Mouse (Mus musculus): ENCODE results near the gene Prr5. TPM values are rescaled to one million over a fixed set of nuclear protein-coding genes. Genes with fewer than 3 reads are reported as not detected.

The Prr5 gene
- polyA plus RNA-seq, 1 experiment from 2014 or later, result 10.9 TPM

DNA sequence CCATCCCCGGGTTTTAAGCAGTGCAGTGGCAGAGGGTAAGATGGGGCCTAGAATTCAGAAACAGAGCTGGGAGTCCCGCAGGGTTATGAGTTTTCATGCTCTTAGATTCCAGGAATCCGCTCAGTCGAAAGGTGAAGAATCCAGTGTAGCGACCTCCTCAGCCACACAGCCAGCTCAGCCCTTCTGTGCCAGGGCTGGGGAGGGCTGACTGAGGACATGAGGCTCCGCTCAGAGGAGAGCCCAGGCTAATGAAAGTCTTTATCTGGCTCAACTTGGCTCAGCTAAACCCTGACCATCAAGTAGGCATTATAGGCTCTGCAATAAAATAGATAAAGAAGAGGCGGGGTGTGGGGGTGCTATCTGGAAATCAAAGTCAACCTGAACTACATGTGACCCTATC is 16.3 kb upstream of the Prr5 start:
- no peak overlapping the region for H3K4me2 ChIP-seq
- no peak overlapping the region for H3K4me3 ChIP-seq (ENCODE audit: low read depth, low read length)
- no peaks in the 10 kb centered on the region for H3K27me3 ChIP-seq (ENCODE audit: control insufficient read depth, insufficient read depth, low read length)
- no peak for ATAC-seq (ENCODE audit: low FRiP score)
- H3K4me1 ChIP-seq (ENCODE audit: control insufficient read depth, insufficient read depth, low read length), result peaks cover 16% of the 10 kb centered on the region
- H3K27ac ChIP-seq (ENCODE audit: low read depth, low read length), result no peak overlapping the region
- no peak overlapping the region for H3K9ac ChIP-seq (ENCODE audit: low read length)
- H3K36me3 ChIP-seq (ENCODE audit: control insufficient read depth, insufficient read depth, low read length), result no peaks in the 10 kb centered on the region
- peak; percentile 81 for DNase-seq (ENCODE audit: low spot score, missing footprints)
- 94% methylated on average over 7 of the region's 7 CpGs for WGBS
- no peaks in the 10 kb centered on the region for H3K9me3 ChIP-seq (ENCODE audit: control insufficient read depth, low read length)

DNA sequence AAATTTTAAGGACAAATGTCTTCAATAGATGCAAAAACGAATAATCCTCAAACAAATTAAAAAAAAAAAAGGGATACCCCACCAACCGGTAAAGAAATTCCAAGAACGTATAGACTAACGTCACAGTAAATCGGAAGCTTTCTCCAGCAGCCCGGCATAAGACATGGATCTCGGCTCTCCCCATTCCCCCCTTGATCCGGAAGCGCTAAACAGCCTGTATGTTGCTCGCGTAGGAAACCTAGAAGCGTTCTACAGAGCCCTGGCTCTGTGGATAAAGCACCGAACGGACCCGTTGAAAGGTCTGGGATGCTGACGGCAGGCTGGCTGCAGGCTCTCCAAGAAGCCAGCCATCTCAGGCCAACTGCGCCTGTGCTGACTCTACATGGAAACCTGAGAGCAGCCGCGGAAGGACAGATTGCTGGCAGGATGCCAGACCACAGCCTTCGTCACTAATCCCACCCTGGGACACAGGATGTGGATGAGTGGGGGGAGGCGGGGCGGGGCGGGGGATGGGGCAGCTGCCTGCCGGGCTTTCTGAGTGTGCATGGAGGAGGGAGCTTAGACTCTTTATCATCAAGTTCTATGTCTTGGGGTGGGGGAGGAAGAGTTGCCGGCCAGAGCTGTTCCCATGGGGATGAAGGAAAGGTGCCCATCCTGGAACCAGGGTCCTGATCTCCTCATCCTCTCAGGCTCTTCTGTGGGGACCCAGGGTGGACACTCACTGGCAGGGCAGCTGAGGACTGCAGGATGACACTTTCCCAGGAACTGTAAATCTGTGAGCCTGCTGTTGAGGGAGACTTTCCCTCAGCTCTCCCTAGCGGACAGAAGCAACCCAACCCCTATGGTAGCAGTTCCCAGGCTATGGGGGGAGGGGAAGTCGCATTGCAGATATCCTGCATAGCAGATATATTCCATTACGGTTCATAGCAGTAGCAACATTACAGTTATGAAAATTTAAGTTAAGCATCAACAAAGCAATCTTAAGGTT is 15.1 kb upstream of the Prr5 start:
- Histone ChIP-seq H3K4me2 (peak overlapping the region; percentile 42), H3K27me3 (ENCODE audit: control insufficient read depth, insufficient read depth, low read length) (no peaks in the 10 kb centered on the region), H3K4me3 (ENCODE audit: low read depth, low read length) (peak overlapping the region; percentile 26), H3K9me3 (ENCODE audit: control insufficient read depth, low read length) (no peaks in the 10 kb centered on the region), H3K4me1 (ENCODE audit: control insufficient read depth, insufficient read depth, low read length) (peaks cover 16% of the 10 kb centered on the region), H3K27ac (ENCODE audit: low read depth, low read length) (peak overlapping the region; percentile 87), H3K9ac (ENCODE audit: low read length) (peak overlapping the region; percentile 55), H3K36me3 (ENCODE audit: control insufficient read depth, insufficient read depth, low read length) (no peaks in the 10 kb centered on the region)
- DNase-seq (ENCODE audit: low spot score, missing footprints) (peak; percentile 99), ATAC-seq (ENCODE audit: low FRiP score) (peak; percentile 90)
- 5% methylated on average over 28 of the region's 28 CpGs for WGBS

DNA sequence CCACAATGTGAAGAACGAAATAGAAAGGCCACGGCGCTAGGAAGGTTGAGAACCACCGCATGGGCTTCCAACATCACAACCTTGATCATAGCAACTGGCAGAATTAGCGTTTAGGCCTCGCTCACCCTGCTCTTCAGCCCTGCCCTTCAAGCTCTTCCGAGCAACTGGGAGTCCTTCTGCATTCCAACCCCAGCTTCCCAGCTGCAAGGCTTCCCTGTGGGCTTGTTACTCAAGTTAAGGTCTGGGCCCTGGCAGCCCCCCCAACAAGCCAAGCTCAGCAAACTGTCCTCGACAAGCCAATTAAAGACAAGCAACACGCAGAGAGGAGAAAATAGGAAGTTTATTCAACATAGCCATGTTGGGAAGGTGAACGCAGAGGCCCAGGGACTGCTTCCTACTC is 14.4 kb upstream of the Prr5 start:
- no peaks in the 10 kb centered on the region for H3K36me3 ChIP-seq (ENCODE audit: control insufficient read depth, insufficient read depth, low read length)
- no peak overlapping the region for H3K4me3 ChIP-seq (ENCODE audit: low read depth, low read length)
- WGBS, result 59% methylated on average over 10 of the region's 10 CpGs
- no peak overlapping the region for H3K9ac ChIP-seq (ENCODE audit: low read length)
- no peaks in the 10 kb centered on the region for H3K9me3 ChIP-seq (ENCODE audit: control insufficient read depth, low read length)
- DNase-seq (ENCODE audit: low spot score, missing footprints) (peak; percentile 88), ATAC-seq (ENCODE audit: low FRiP score) (no peak)
- peak overlapping the region; percentile 87 for H3K27ac ChIP-seq (ENCODE audit: low read depth, low read length)
- peaks cover 16% of the 10 kb centered on the region for H3K4me1 ChIP-seq (ENCODE audit: control insufficient read depth, insufficient read depth, low read length)
- H3K4me2 ChIP-seq, result no peak overlapping the region; the same call in 1 of the 2 replicates
- no peaks in the 10 kb centered on the region for H3K27me3 ChIP-seq (ENCODE audit: control insufficient read depth, insufficient read depth, low read length)

DNA sequence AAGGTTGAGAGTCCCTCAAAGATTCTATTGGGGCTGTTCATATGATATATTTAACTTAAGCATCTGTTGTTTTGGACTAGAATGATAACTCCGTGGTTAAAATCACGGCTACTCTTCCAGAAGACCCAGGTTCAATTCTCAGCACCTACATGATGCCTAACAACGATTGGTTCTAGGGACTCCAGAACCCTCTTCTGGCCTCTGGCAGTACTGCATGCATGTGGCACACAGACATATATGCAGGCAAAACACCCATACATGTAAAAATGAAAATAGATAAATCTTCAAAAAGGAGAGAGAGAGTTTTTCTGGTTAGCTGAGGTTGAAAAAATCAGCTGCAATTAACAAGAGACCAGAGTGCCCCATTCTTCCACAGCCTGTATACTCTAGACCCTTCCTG is 12.7 kb upstream of the Prr5 start:
- no peak overlapping the region for H3K4me3 ChIP-seq (ENCODE audit: low read depth, low read length)
- no peak overlapping the region for H3K27ac ChIP-seq (ENCODE audit: low read depth, low read length)
- H3K4me2 ChIP-seq, result no peak overlapping the region
- ATAC-seq (ENCODE audit: low FRiP score) (no peak), DNase-seq (ENCODE audit: low spot score, missing footprints) (peak; percentile 77)
- H3K4me1 ChIP-seq (ENCODE audit: control insufficient read depth, insufficient read depth, low read length), result peaks cover 16% of the 10 kb centered on the region
- WGBS, result 89% methylated on average over 3 of the region's 3 CpGs
- H3K27me3 ChIP-seq (ENCODE audit: control insufficient read depth, insufficient read depth, low read length), result no peaks in the 10 kb centered on the region
- no peaks in the 10 kb centered on the region for H3K36me3 ChIP-seq (ENCODE audit: control insufficient read depth, insufficient read depth, low read length)
- H3K9ac ChIP-seq (ENCODE audit: low read length), result no peak overlapping the region
- no peaks in the 10 kb centered on the region for H3K9me3 ChIP-seq (ENCODE audit: control insufficient read depth, low read length)

DNA sequence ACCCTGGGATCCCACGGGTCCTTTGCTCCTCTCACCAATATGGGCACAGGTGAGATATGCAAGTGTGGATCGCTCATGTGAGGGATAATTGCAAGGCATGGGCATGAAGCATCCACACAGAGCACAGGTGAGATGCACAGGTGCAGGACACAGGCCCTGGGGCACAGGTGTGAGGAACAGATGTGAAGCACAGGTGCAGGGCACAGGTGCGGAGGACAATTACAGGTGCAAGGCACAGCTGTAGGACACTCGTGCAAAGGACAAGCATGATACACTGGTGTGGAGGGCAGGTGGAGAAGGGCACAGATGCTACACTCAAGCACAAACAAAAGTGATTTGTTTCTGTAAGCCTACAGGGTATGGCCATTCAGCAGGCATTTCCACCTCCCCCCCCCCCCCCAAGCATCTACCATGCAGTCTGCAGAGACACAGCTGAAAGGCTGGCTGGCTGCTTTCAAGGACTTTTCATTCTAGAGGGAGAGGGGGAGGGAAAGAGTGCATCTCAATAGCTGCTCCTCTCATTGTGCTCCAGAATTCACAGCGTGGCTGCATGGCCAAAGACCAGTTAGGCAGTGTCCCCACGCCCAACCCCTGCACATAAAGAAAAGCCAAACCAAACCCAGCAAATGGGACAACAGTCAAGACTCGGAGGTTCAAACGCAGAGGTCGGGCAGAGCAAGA is 11.9 kb upstream of the Prr5 start:
- ATAC-seq (ENCODE audit: low FRiP score), result 0 out of 2 replicates have a peak, but pooled peaks have one; percentile 8
- H3K27me3 ChIP-seq (ENCODE audit: control insufficient read depth, insufficient read depth, low read length), result no peaks in the 10 kb centered on the region
- peaks cover 17% of the 10 kb centered on the region for H3K4me1 ChIP-seq (ENCODE audit: control insufficient read depth, insufficient read depth, low read length)
- no peak overlapping the region for H3K4me3 ChIP-seq (ENCODE audit: low read depth, low read length)
- no peaks in the 10 kb centered on the region for H3K9me3 ChIP-seq (ENCODE audit: control insufficient read depth, low read length)
- no peak overlapping the region for H3K9ac ChIP-seq (ENCODE audit: low read length)
- 57% methylated on average over 9 of the region's 9 CpGs for WGBS
- H3K36me3 ChIP-seq (ENCODE audit: control insufficient read depth, insufficient read depth, low read length), result no peaks in the 10 kb centered on the region
- H3K4me2 ChIP-seq, result no peak overlapping the region
- no peak overlapping the region; the same call in 1 of the 2 replicates for H3K27ac ChIP-seq (ENCODE audit: low read depth, low read length)
- DNase-seq (ENCODE audit: low spot score, missing footprints), result peak; percentile 14

DNA sequence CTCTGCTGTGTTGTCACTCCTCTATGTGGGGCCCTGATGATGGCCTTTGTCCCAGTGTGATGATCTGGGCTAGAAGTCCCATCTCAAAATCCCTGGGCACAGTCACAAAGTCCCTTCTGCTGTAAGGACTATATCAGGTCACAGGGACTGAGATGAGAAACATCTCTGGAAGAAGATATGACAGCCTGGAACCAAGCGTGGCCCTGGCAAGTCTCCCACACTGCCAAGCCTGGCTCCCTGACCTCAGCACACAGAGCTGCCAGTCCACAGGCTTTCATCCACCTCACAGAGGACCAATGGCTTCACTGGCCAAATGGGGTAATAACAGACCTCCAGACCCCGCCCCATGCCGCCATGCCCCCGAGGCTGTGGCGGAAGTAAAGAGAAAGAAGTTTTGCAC is 10.8 kb upstream of the Prr5 start:
- Histone ChIP-seq H3K9me3 (ENCODE audit: control insufficient read depth, low read length) (no peaks in the 10 kb centered on the region), H3K4me3 (ENCODE audit: low read depth, low read length) (no peak overlapping the region), H3K27me3 (ENCODE audit: control insufficient read depth, insufficient read depth, low read length) (peaks cover 2% of the 10 kb centered on the region), H3K4me1 (ENCODE audit: control insufficient read depth, insufficient read depth, low read length) (peaks cover 24% of the 10 kb centered on the region), H3K4me2 (no peak overlapping the region), H3K27ac (ENCODE audit: low read depth, low read length) (no peak overlapping the region), H3K36me3 (ENCODE audit: control insufficient read depth, insufficient read depth, low read length) (no peaks in the 10 kb centered on the region), H3K9ac (ENCODE audit: low read length) (no peak overlapping the region)
- no peak for ATAC-seq (ENCODE audit: low FRiP score)
- WGBS, result 94% methylated on average over 5 of the region's 5 CpGs
- no peak for DNase-seq (ENCODE audit: low spot score, missing footprints)

DNA sequence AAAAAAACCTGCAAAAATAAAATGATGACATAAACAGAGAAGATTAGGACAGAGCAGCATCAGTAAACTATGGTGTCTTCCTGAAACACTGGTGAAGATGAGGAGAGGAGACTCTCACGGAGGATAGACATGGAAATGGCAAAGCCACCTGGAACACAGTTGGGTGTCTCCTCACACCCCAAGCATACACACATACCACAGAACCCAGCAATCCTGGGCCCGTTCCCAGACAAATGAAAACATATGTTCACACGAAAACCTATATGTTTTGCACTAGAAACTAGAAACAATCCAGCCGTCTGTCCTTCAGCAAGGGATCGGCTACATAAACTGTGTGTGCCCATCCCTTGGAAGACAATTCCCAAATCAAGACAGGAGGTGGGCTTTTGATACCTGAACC is 9.6 kb upstream of the Prr5 start:
- H3K9me3 ChIP-seq (ENCODE audit: control insufficient read depth, low read length), result no peaks in the 10 kb centered on the region
- H3K36me3 ChIP-seq (ENCODE audit: control insufficient read depth, insufficient read depth, low read length), result no peaks in the 10 kb centered on the region
- no peak for ATAC-seq (ENCODE audit: low FRiP score)
- no peak overlapping the region for H3K9ac ChIP-seq (ENCODE audit: low read length)
- no peak overlapping the region for H3K4me3 ChIP-seq (ENCODE audit: low read depth, low read length)
- H3K27me3 ChIP-seq (ENCODE audit: control insufficient read depth, insufficient read depth, low read length), result peaks cover 14% of the 10 kb centered on the region
- H3K27ac ChIP-seq (ENCODE audit: low read depth, low read length), result no peak overlapping the region
- H3K4me2 ChIP-seq, result no peak overlapping the region
- WGBS, result 73% methylated on average over 5 of the region's 5 CpGs
- peaks cover 20% of the 10 kb centered on the region for H3K4me1 ChIP-seq (ENCODE audit: control insufficient read depth, insufficient read depth, low read length)
- DNase-seq (ENCODE audit: low spot score, missing footprints), result peak; percentile 51

DNA sequence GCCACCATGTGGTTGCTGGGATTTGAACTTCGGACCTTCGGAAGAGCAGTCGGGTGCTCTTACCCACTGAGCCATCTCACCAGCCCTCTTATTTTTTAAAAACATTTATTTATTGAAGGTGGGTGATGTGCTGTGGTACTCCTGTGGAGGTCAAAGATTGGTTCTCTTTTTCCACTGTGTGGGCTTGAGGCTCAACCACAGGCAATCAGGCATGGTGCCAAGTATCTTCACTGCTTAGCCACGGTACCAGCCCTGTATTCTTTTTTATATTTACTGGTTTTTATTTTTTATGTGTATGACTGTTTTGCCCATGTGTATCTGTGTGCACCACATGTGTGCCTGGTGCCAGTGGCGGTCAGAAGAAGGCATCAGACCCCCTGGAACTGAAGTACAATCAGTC is 8.1 kb upstream of the Prr5 start:
- Histone ChIP-seq H3K36me3 (ENCODE audit: control insufficient read depth, insufficient read depth, low read length) (no peaks in the 10 kb centered on the region), H3K27me3 (ENCODE audit: control insufficient read depth, insufficient read depth, low read length) (peaks cover 24% of the 10 kb centered on the region), H3K9me3 (ENCODE audit: control insufficient read depth, low read length) (no peaks in the 10 kb centered on the region), H3K4me3 (ENCODE audit: low read depth, low read length) (no peak overlapping the region), H3K4me1 (ENCODE audit: control insufficient read depth, insufficient read depth, low read length) (peaks cover 12% of the 10 kb centered on the region), H3K4me2 (no peak overlapping the region), H3K27ac (ENCODE audit: low read depth, low read length) (no peak overlapping the region), H3K9ac (ENCODE audit: low read length) (no peak overlapping the region)
- WGBS, result 95% methylated on average over 5 of the region's 5 CpGs
- no peak for DNase-seq (ENCODE audit: low spot score, missing footprints)
- no peak for ATAC-seq (ENCODE audit: low FRiP score)

Data from midbrain, embryonic 11.5 days (tissue).